Mouse (Mus musculus) adrenal gland, adult 18-20 months (tissue): Measurements from ENCODE around the gene Slco1a4. TPM values are rescaled to one million over a fixed set of nuclear protein-coding genes. Genes with fewer than 3 reads are reported as not detected.
"Not testable (repeated sequence)": the region's sequence is repeated elsewhere in the genome, so short reads cannot be mapped to it uniquely, and the experiment has no call there.

ENCODE experiments used
- DNase-seq, 2 experiments: peaks; one replicate each; pipeline ENCODE4 v3.0.0; 2021 to 2022; ENCODE audit warnings: low spot score in 2 of 2
- long read RNA-seq, 2 experiments: library from polyadenylated mRNA; stranded (forward); transcript quantifications; one replicate each; pipeline ENCODE4 v2.0.0; 2021
- total RNA-seq, 2 experiments: library from RNA; stranded (reverse); gene quantifications; 1 replicate in 1 of 2; 2 replicates in 1 of 2; pipeline ENCODE4 v1.2.3; 2021

Gene Slco1a4
- total RNA-seq, result under 1 TPM; 0.10 to 0.20 TPM
- long read RNA-seq, experiment 1, result 0 reads
- long read RNA-seq, experiment 2, result 0 reads

DNA sequence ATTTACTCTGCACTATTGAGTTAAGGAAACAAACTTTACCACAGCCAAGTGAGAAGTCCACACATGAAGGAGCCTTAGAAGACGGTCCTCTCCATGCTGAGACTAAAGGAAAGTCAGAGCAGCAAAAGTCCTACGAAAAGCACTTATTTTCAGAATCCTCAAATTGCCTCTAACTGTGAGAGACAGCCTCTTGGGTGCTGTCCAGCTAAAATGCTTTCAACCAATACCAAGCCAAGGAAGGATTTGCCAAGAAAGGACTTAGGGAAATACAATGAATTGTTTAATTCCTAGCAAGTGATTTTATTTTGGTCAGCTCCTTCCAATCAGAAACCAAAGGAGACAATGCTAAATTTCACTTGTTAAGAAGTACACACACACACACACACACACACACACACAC is at the start of gene Slco1a4:
Gene Slco1a4 (minus strand): TSS at position 115 of the 400 bp plus-strand sequence.
- DNase-seq, result no peak

DNA sequence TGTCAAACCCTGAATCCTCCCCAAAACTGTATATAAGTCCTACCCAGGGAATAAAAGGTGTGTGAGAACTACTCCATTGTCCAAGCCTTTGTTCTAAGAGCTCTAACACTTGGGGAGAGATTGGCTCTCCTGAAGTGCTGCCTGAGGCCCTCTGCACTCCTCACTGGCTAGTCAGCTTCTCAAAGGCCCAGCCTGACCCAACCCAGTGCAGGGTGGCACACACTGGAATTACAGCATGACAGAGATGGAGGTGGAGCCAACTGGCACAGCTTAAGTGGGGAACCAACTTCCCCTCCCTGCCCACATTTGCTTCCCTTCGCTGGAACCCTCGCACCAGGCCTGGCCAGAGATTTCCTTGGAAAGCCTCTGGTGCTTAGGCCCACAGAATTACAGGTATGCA is 42.2 kb upstream of the Slco1a4 start:
- no peak for DNase-seq

DNA sequence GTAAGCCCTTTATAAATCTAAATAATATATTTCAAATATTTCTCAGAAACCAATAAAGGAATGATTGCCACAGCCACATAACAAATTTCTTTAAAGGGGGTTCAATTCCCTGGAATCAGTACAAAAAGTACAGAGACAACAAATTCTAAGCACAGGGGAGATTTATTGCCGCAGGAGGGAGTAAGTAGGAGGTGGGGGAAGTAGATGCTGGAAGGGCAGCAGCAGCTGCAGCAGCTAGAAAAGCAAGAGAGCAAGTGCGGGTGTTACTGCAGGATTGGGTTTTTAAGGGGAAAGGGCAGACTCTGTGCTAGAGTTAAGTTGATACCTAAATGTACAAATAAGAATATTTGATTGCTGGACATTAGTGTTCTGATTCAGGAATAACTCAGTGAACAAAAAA is 33.7 kb upstream of the Slco1a4 start:
- DNase-seq, result no peak

DNA sequence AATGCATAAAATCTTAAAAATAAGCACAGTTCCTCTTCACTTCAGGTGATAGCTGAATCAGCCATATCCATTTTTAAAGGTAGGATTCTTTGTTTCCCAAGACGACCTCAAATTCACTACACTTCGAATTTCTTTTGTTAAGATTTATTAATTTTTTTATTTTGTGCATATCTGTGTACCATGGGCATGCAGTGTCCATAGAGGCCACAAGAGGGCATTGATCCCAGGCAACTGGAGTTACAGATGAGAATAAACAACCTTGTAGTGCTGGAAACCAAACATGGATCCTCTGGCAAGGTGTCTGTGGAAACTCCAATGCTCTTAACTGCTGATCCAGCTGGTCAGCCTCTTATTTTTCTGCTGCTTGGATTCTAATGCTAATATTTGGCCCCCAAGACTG is 32.2 kb upstream of the Slco1a4 start:
- DNase-seq, result no peak

DNA sequence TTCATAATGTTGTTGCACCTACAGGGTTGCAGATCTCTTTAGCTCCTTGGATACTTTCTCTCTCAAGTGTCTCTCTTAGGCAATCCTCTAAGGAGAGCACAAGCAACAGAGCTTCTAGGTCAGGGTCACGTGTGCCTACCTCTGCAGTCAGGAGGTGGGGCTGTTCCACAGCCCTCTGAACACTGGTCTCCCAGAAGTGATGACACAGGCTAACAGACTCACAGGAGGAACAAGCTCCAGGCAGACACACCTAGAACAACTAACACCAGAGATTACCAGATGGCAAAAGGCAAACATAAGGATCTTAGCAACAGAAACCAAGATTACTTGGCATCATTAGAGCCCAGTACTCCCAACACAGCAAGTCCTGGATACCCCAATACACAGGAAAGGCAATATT is 26.6 kb upstream of the Slco1a4 start:
- no peak for DNase-seq

DNA sequence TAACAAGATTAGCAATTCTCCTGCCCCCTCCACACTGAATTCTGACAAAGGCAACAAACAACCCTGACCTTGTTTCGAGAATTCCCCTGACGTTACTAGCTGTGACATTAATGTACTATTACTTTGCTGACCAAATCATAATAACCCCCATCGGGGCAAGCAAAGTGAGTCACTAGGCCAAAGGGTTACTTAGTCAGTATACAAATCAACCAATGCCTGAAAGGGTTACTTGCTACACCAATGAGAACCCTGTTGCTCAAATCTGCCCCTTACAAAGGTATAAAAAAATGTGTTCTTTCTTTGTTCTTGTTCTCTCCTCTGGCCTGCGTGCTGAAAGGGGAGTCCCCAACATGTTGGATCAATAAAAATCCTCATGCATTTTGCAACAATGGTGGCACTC is 19.7 kb upstream of the Slco1a4 start:
- not testable (repeated sequence) for DNase-seq

DNA sequence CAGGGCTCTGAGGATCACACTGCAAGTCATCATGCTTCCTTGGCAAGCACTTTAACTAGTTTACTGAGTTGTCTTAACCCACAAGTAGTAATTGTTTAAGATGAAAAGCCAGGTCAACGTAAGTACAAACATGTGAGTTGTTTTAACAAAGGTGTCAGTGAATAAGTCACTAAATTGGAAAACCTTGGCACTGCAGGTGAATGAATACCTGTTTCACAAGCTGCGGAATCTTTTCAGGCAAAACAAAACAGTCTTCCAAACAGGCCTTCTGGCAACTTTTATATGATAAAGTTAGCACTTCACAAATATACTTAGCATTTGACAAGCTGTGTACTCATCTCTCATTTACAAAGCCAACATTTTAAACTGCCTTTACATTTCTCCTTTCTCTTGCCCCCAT is 15.7 kb upstream of the Slco1a4 start:
- no peak for DNase-seq

DNA sequence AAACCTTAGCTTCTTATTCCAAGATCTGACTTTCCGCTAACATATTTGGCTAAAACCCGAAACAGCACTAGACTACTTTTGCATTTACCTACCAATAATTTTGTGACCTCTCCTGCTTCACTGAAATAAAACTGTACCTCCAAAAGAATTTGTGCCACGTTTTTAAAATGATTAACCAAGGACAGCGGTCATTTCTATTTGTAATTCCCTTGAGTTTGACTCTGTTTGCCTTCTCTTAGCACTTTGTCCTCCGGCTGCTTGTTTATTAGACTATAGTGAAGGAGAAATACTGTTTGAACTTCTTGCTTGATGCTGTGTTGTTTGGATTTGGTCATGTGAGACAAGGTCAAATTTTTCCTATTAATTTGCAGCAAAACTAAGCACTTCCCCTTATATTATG is 12.7 kb upstream of the Slco1a4 start:
- no peak for DNase-seq

DNA sequence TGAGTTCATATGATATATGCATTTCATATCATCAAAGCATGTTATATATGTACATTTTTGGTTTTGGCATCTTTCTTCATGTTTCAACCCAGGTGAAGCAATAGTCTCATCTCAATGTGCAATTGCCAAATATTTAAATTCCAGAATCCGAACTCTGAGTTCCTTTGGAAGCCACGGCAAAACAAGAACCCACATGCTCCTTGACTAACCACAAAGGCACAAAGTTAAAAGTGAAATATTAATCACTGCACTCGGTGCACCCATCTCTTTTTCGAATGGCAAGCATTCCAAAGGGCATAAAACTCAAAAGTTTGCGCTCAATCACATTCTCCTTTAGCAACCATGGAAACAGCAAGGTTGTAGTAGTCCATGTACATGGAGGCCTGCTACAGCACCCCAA is 10.0 kb upstream of the Slco1a4 start:
- DNase-seq, result no peak

DNA sequence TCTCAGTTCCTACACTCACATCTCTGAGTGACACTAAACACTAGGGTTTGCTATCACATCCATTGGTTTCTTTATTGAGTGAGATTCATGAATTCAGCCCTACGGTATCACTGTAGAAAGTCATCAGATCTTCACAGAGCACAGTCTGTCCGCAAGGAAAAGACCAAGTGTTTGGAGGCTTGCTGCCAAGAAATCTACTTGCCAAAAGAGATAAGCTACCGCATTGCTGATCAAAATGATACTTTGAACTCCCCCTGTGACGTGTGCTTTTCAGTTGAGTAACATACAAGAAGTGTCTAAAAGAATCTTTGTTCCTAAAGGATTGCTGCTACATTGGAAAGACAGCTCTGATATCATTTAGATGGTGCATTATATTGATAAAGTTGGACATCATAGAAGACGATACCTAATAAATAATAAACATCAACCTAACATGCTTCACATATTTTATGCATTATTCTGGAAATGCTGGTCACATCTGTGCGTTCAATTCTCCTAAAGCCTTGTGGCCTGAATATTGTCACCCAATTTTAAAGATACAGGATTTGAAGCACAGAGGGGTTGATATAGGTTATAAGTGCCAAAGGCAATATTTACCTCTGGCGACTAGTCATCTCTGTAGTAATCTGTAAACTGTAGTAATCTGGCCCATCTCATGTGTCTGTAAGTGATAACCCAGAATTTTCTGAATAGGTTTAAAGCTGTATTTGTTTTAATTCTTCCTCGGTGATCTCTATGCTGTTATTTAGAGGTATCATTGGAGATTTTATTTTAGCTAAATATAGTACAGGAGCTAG is 1.9 kb upstream of the Slco1a4 start:
- DNase-seq, result no peak

DNA sequence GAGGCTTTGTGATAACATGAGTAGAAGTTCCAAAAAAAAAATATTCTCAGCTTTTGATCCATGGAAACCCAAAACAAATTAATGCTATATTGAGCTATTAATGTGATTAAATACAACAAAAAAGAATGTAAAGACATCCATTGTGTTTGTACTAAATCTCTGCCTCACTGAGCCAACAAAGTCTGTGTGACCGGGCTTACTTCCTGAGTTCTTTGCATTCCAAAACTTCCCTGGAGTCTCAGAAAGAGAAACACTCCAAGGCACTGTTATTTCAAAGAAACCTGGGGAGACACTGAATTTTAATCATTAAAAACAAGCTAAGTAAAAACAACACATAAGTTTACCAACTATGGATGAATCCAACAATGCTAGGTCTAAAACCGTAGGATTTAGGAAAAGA is 2.4 kb downstream of the Slco1a4 start:
- no peak for DNase-seq

DNA sequence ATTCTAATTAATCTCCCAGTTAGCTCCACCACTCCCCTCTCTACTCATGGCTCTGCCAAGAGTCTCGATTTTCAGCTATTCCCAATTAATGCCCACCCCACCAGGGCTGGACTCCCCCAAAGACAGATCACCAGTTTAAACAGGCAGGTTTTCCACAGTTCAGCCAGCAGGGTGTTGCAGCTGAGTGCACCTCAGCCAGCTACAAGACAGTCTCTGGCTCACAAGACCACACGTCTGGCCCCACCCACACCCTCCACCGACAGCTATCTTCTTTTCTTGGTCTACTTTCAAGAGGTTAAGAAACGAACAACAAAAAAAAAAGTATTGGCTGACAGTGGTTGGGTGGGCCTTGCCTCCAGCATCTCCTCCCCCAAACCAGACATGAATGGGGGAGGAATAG is 6.9 kb downstream of the Slco1a4 start:
- no peak for DNase-seq

DNA sequence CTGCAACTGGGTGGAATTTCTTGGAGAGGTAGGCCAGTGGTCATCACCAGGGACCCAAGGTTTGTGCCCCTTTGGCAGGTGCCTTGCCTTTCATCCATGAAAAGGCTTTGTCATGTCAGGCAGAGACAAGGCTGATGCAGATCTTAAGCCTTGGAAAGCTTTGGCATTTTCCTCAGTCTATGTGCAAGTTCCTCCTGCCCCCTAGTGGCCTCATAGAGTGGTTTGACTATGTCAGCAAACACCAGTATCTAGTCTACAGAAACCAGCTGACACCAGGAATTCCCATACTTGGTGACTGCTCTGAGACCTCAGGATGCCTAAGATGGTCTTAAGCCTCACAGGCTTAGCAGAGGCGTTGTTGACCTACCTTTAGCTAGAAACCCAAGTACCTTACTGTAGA is 58.2 kb downstream of the Slco1a4 start:
- peak in 1 of 2 experiments; percentile 8 for DNase-seq

DNA sequence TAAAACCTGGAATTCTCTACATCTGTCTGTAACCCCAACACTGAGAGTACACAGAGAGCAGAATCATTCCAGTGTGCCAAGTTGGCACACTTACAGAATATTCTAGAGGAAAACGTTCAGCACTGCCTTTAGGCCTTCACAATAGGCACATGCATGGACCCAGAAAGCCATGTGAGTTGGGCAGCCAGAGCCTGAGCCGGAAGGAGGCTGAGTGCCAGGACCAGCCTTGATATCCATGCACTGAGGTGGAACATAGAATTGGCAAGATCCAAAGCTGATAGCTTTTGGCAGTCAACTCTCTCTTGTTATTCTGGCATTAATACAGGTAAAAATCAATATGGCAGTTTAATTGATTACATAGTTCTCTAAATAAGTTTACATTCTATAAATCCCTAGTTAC is 81.5 kb downstream of the Slco1a4 start:
- no peak for DNase-seq

DNA sequence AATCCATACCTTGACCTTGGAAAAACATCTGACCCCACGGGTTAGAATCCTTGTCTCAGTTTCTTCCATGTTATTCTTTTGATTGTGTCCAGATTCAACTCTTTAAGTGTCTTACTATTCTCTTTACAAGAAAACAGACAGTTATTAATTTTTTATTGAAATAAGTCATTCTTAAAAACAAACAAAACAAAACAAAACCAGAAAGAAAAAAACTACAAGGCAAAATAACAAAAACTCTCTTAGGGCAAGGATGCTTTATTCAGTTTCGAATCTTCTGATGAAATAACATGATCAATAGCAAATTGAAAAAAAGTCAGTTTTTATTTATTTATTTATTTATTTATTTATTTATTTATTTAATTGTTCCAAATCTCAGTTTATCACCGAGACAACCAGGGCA is 82.3 kb downstream of the Slco1a4 start, which contains the start of gene Gm5724:
Gene Gm5724 (minus strand): TSS at position 101 of the 400 bp plus-strand sequence.
- no peak for DNase-seq

Other genes starting within 250 kb of the Slco1a4 start
- under 1 TPM; 0.20 to 0.61 TPM for gene Slco1b2, start 226.7 kb downstream of the Slco1a4 start, total RNA-seq
- gene Gm5724, start 82.4 kb downstream of the Slco1a4 start, total RNA-seq, result not detected
- gene Slco1a1, start 90.8 kb upstream of the Slco1a4 start, total RNA-seq, result not detected
- not detected for gene Gm6614, start 155.2 kb upstream of the Slco1a4 start, total RNA-seq